Mouse (Mus musculus) embryonic stem cell, embryonic (primary cell): ENCODE data around the gene Myog.

ENCODE experiments used
- CTCF ChIA-PET, 4 experiments: fragments of 300-600 bp in 2 of 4; fragments of 350-600 bp in 2 of 4; sonication (Branson Sonifier 250); formaldehyde crosslinking; loops; one replicate each; lab custom pipeline; 2022; ENCODE audit warnings: inconsistent platforms in 2 of 4; lab: Charles Lee
- POLR2A ChIA-PET, 4 experiments: fragments of 300-600 bp in 2 of 4; fragments of 350-600 bp in 2 of 4; sonication (Branson Sonifier 250); formaldehyde crosslinking; loops; one replicate each; lab custom pipeline; 2022; ENCODE audit warnings: antibody characterized with exemption in 4 of 4, inconsistent platforms in 1 of 4; lab: Charles Lee

Gene Myog

GRCm38 (mm10) chr1:134298636-134299411, 9.0 kb downstream of the Myog start:
- POLR2A ChIA-PET = interaction anchor here in 2 of 4 experiments (0.6 to 1.8 kb wide), 7 partner anchors 9 to 585 kb away, joined by 3 to 5 read pairs (median 3); partner anchors contain the start of gene Myog (in 1 of the 2)
- CTCF ChIA-PET = interaction anchor here in 2 of 4 experiments (0.6 to 1.5 kb wide), 4 partner anchors 144 to 179 kb away, joined by 3 to 8 read pairs (median 5); no protein-coding TSS in a partner anchor

- ChIA-PET CTCF (interaction anchor here in 2 of 4 experiments (1.2 to 1.4 kb wide), 3 partner anchors 16 to 59 kb away, joined by 3 read pairs; no protein-coding TSS in a partner anchor), POLR2A (interaction anchor here in 3 of 4 experiments (0.6 to 1.5 kb wide), 5 partner anchors 8 to 1066 kb away, joined by 3 to 5 read pairs (median 4); no protein-coding TSS in a partner anchor)
Measured at GRCm38 (mm10) chr1:134302568-134303238, 12.9 kb downstream of the Myog start.

GRCm38 (mm10) chr1:134304940-134305339, 15.2 kb downstream of the Myog start:
- ChIA-PET POLR2A (interaction anchor here in 1 of 4 experiments (1.5 to 1.7 kb wide), 2 partner anchors 14 to 40 kb away, joined by 5 read pairs; no protein-coding TSS in a partner anchor), CTCF (no interaction called here)

- POLR2A ChIA-PET = interaction anchor here in 3 of 4 experiments (0.6 to 1.5 kb wide), 3 partner anchors 9 to 1324 kb away, joined by 3 to 4 read pairs (median 4); no protein-coding TSS in a partner anchor
- CTCF ChIA-PET = interaction anchor here in 2 of 4 experiments (0.6 kb wide), 2 partner anchors 153 to 185 kb away, joined by 3 to 6 read pairs; no protein-coding TSS in a partner anchor
Measured at GRCm38 (mm10) chr1:134307409-134307808, 17.6 kb downstream of the Myog start.

- ChIA-PET CTCF (interaction anchor here in 1 of 4 experiments (0.7 kb wide), 1 partner anchor 776 kb away, joined by 6 read pairs; no protein-coding TSS in a partner anchor), POLR2A (interaction anchor here in 2 of 4 experiments (0.7 kb wide), 2 partner anchors 15 to 182 kb away, joined by 3 read pairs; no protein-coding TSS in a partner anchor)
Measured at GRCm38 (mm10) chr1:134310291-134310690, 20.5 kb downstream of the Myog start.

- ChIA-PET CTCF (no interaction called here), POLR2A (interaction anchor here in 1 of 4 experiments (1.0 kb wide), 1 partner anchor 17 kb away, joined by 3 read pairs; no protein-coding TSS in a partner anchor)
Measured at GRCm38 (mm10) chr1:134310729-134311128, 20.9 kb downstream of the Myog start.

GRCm38 (mm10) chr1:134311760-134312159, 22.0 kb downstream of the Myog start:
- ChIA-PET POLR2A (interaction anchor here in 3 of 4 experiments (0.6 to 1.6 kb wide), 10 partner anchors 9 to 21 kb away, joined by 3 to 7 read pairs (median 4); no protein-coding TSS in a partner anchor), CTCF (no interaction called here)

GRCm38 (mm10) chr1:134315181-134315580, 25.4 kb downstream of the Myog start:
- CTCF ChIA-PET = interaction anchor here in 2 of 4 experiments (0.6 to 0.7 kb wide), 2 partner anchors 161 to 193 kb away, joined by 3 to 5 read pairs; no protein-coding TSS in a partner anchor
- POLR2A ChIA-PET = interaction anchor here in 2 of 4 experiments (0.7 to 1.6 kb wide), 3 partner anchors 10 to 164 kb away, joined by 3 to 4 read pairs (median 3); no protein-coding TSS in a partner anchor

GRCm38 (mm10) chr1:134316361-134316760, 26.6 kb downstream of the Myog start:
- CTCF ChIA-PET = interaction anchor here in 1 of 4 experiments (1.3 kb wide), 1 partner anchor 196 kb away, joined by 4 read pairs; no protein-coding TSS in a partner anchor
- POLR2A ChIA-PET = interaction anchor here in 3 of 4 experiments (0.6 to 2.2 kb wide), 10 partner anchors 8 to 432 kb away, joined by 3 to 7 read pairs (median 3); no protein-coding TSS in a partner anchor

- ChIA-PET CTCF (interaction anchor here in 2 of 4 experiments (1.4 kb wide), 2 partner anchors 11 to 16 kb away, joined by 3 to 5 read pairs; no protein-coding TSS in a partner anchor), POLR2A (interaction anchor here in 2 of 4 experiments (0.5 to 2.2 kb wide), 7 partner anchors 8 to 766 kb away, joined by 3 to 6 read pairs (median 4); no protein-coding TSS in a partner anchor)
Measured at GRCm38 (mm10) chr1:134318261-134318660, 28.5 kb downstream of the Myog start.

GRCm38 (mm10) chr1:134320691-134321301, 31.0 kb downstream of the Myog start:
- POLR2A ChIA-PET = interaction anchor here in 2 of 4 experiments (0.7 to 2.2 kb wide), 4 partner anchors 9 to 194 kb away, joined by 3 to 5 read pairs (median 3); no protein-coding TSS in a partner anchor
- CTCF ChIA-PET = interaction anchor here in 1 of 4 experiments (1.0 kb wide), 1 partner anchor 77 kb away, joined by 3 read pairs; no protein-coding TSS in a partner anchor

- ChIA-PET CTCF (interaction anchor here (0.6 to 1.3 kb wide), 7 partner anchors 22 to 259 kb away, joined by 3 to 4 read pairs (median 3); no protein-coding TSS in a partner anchor), POLR2A (interaction anchor here in 2 of 4 experiments (1.1 to 1.6 kb wide), 5 partner anchors 21 to 200 kb away, joined by 3 to 6 read pairs (median 4); no protein-coding TSS in a partner anchor)
Measured at GRCm38 (mm10) chr1:134322591-134322990, 32.8 kb downstream of the Myog start.

GRCm38 (mm10) chr1:134326841-134327346, 37.1 kb downstream of the Myog start:
- ChIA-PET CTCF (interaction anchor here in 3 of 4 experiments (0.5 to 1.8 kb wide), 12 partner anchors 10 to 274 kb away, joined by 3 to 7 read pairs (median 4); no protein-coding TSS in a partner anchor), POLR2A (interaction anchor here in 2 of 4 experiments (0.6 to 4.8 kb wide), 19 partner anchors 9 to 804 kb away, joined by 3 to 33 read pairs (median 4); partner anchors contain the start of genes Adipor1 (in 1 of the 2), Btg2 (in 1 of the 2), Kdm5b (in 1 of the 2) and Klhl12 (in 1 of the 2))

- POLR2A ChIA-PET = interaction anchor here in 2 of 4 experiments (1.0 to 1.5 kb wide), 4 partner anchors 12 to 211 kb away, joined by 3 to 5 read pairs (median 4); no protein-coding TSS in a partner anchor
- CTCF ChIA-PET = interaction anchor here (0.6 to 4.0 kb wide), 28 partner anchors 8 to 306 kb away, joined by 3 to 33 read pairs (median 3); partner anchors contain the start of gene Chit1 (in 1 of the 4)
Measured at GRCm38 (mm10) chr1:134331879-134332635, 42.3 kb downstream of the Myog start.

GRCm38 (mm10) chr1:134332770-134333271, 43.0 kb downstream of the Myog start, which contains the start of gene Ppfia4:
Gene Ppfia4, minus strand, starts transcription at chr1:134332928.
- POLR2A ChIA-PET = interaction anchor here in 2 of 4 experiments (1.0 to 1.5 kb wide), 3 partner anchors 12 to 212 kb away, joined by 3 to 5 read pairs (median 4); no protein-coding TSS in a partner anchor
- CTCF ChIA-PET = interaction anchor here (0.7 to 4.0 kb wide), 16 partner anchors 9 to 305 kb away, joined by 3 to 33 read pairs (median 4); partner anchors contain the start of gene Chit1 (in 1 of the 4)
